Comparison of ENCODE assay signal across 22 mouse cellular contexts in the genomic region with DNA sequence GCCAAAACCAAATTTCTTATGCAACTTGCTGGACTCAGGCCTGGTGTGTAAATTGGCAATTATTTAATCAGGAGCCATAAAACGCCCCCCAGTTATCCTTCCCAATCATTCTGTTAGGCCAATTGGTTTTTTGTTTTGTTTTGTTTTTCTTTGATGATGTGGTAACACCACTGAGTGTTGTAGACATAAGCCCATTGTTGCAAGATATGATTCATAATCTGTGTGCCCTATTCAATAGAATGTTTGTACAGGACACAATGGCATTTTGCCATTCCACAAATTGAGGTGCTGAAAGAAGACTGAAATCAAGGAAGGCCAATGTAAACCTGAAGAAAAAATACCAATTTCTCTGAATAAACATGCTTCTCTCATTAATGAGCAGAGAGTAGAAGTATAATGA.
"Had no signal": no experiment of that assay in that cellular context is flagged by ENCODE, and none has a peak within 500 bp of the region (broad histone marks: within the 10 kb centered on the region; RNA-seq: fewer than 3 reads in every experiment).

No protein-coding gene starts in this region.

- DNase-seq: kidney, adult 8-10 months; kidney, postnatal 10 days; kidney, postnatal 36 days; left cerebral cortex, postnatal 4 days; liver, postnatal 0 days; lung, postnatal 14 days; lung, postnatal 4 days; midbrain, embryonic 14.5 days; right cerebral cortex, adult 18-20 months; right cerebral cortex, postnatal 14 days; right cerebral cortex, postnatal 4 days; thymus, postnatal 36 days had no signal

- H3K27ac ChIP-seq: kidney, embryonic 15.5 days; limb, embryonic 12.5 days; limb, embryonic 15.5 days; liver, embryonic 14.5 days; lung, embryonic 15.5 days; neural tube, embryonic 13.5 days; stomach, postnatal 0 days had no signal

- H3K9me3 ChIP-seq: kidney, embryonic 15.5 days; limb, embryonic 12.5 days; limb, embryonic 15.5 days; lung, embryonic 15.5 days; neural tube, embryonic 13.5 days had no signal

- H3K27me3 ChIP-seq: kidney, embryonic 15.5 days; limb, embryonic 12.5 days; limb, embryonic 15.5 days; lung, embryonic 15.5 days; neural tube, embryonic 13.5 days had no signal

- H3K4me3 ChIP-seq: kidney, embryonic 15.5 days; limb, embryonic 12.5 days; limb, embryonic 15.5 days; lung, embryonic 15.5 days; neural tube, embryonic 13.5 days had no signal

- H3K36me3 ChIP-seq: kidney, embryonic 15.5 days; limb, embryonic 12.5 days; limb, embryonic 15.5 days; lung, embryonic 15.5 days; neural tube, embryonic 13.5 days had no signal

- H3K4me1 ChIP-seq: kidney, embryonic 15.5 days; limb, embryonic 12.5 days; limb, embryonic 15.5 days; lung, embryonic 15.5 days; neural tube, embryonic 13.5 days had no signal

- ATAC-seq: intestine, postnatal 0 days; liver, postnatal 0 days had no signal

- H3K4me2 ChIP-seq: kidney, embryonic 15.5 days; limb, embryonic 12.5 days; limb, embryonic 15.5 days; liver, embryonic 11.5 days; lung, embryonic 15.5 days; midbrain, embryonic 11.5 days; neural tube, embryonic 13.5 days had no signal

- H3K9ac ChIP-seq: kidney, embryonic 15.5 days; limb, embryonic 12.5 days; limb, embryonic 15.5 days; liver, embryonic 14.5 days; liver, postnatal 0 days; lung, embryonic 15.5 days; neural tube, embryonic 13.5 days had no signal
